Mouse (Mus musculus): ENCODE results near the gene Gm42742. TPM values are rescaled to one million over a fixed set of nuclear protein-coding genes. Genes with fewer than 3 reads are reported as not detected.

Gene Gm42742
- polyA plus RNA-seq, 1 experiment from 2014 or later: 27.5 TPM

DNA sequence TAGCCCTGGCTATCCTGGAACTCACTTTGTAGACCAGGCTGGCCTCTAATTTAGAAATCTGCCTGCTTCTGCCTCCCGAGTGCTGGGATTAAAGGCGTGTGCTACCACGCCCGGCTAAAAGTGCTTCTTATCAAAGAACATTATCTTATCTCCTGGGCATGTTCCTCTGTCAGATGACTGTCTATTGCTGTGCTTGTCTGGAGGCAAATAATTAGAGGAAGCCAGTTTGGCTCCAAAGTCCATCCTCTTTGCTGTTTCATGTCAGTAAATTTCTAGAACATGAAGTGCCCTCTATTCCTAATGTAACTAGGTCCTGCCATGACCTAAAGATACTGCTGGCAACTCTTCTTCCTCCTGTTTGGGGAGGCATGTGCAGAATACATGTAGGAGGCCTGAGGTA lies 38.8 kb downstream of the Gm42742 start:
- no peak overlapping the region for H3K27ac ChIP-seq (replicated peaks)
- no peak for ATAC-seq (ENCODE audit: low FRiP score, low TSS enrichment)
- TF ChIP-seq EP300 (optimal IDR thresholded peaks at IDR 0.05): no peak
- H3K4me1 ChIP-seq (replicated peaks; ENCODE audit: control insufficient read depth, insufficient read depth): no peaks in the 10 kb centered on the region
- peaks cover 14% of the 10 kb centered on the region; the same call in 1 of the 2 replicates for H3K36me3 ChIP-seq (ENCODE audit: control insufficient read depth, insufficient read depth, low read length)
- no peak overlapping the region for H3K9ac ChIP-seq (ENCODE audit: low read length)
- WGBS: 72% methylated on average over 4 of the region's 4 CpGs
- DNase-seq (ENCODE audit: low spot score): no peak
- no peak overlapping the region for H3K4me2 ChIP-seq (replicated peaks; ENCODE audit: low read depth)
- no peaks in the 10 kb centered on the region for H3K27me3 ChIP-seq (ENCODE audit: control insufficient read depth, insufficient read depth, low read length)
- H3K4me3 ChIP-seq (ENCODE audit: low read depth, low read length): no peak overlapping the region
- no peaks in the 10 kb centered on the region for H3K9me3 ChIP-seq (ENCODE audit: control insufficient read depth, low read length)

GRCm38 (mm10) chr7:126981601-126982000 lies 39.3 kb downstream of the Gm42742 start:
- DNase-seq (ENCODE audit: low spot score): no peak

DNA sequence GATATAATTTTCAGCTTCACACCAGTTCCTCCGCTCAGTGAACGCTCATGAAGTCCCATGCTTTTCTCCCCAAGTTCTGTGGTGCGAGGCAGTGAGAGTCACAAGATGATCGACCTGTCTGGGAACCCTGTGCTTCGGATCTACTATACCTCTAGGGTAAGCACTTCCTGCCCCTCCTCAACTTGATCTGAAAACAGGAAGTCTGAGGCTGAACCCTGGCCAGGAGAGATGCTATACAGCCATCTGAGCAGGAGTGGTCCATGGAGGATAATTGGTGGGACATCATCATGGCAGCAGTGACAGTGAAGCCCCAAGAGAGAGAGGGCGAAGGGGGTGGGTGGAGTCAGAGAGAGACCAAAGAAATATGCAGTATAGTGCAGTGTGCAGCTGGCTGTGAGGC lies 42.1 kb downstream of the Gm42742 start:
- Histone ChIP-seq H3K9ac (ENCODE audit: low read length) (no peak overlapping the region), H3K9me3 (ENCODE audit: control insufficient read depth, low read length) (no peaks in the 10 kb centered on the region), H3K4me2 (replicated peaks; ENCODE audit: low read depth) (no peak overlapping the region), H3K27ac (replicated peaks) (no peak overlapping the region), H3K4me3 (ENCODE audit: low read depth, low read length) (no peak overlapping the region), H3K27me3 (ENCODE audit: control insufficient read depth, insufficient read depth, low read length) (no peaks in the 10 kb centered on the region), H3K4me1 (replicated peaks; ENCODE audit: control insufficient read depth, insufficient read depth) (0 out of 2 replicates have a peak, but pooled peaks cover 4% of the 10 kb centered on the region), H3K36me3 (ENCODE audit: control insufficient read depth, insufficient read depth, low read length) (peaks cover 14% of the 10 kb centered on the region; the same call in 1 of the 2 replicates)
- DNase-seq (ENCODE audit: low spot score) (no peak), ATAC-seq (ENCODE audit: low FRiP score, low TSS enrichment) (no peak)
- TF ChIP-seq CTCF (IDR thresholded peaks at IDR 0.05; ENCODE audit: low read depth): no peak
- no peak for TF ChIP-seq EP300 (optimal IDR thresholded peaks at IDR 0.05)
- 84% methylated on average over 6 of the region's 6 CpGs for WGBS

More at GRCm38 (mm10) chr7:126981601-126982000, 39.3 kb downstream of the Gm42742 start:
- TF ChIP-seq CTCF (IDR thresholded peaks at IDR 0.05; ENCODE audit: low read depth) (no peak), EP300 (optimal IDR thresholded peaks at IDR 0.05) (no peak)
- H3K4me3 ChIP-seq (ENCODE audit: low read depth, low read length): no peak overlapping the region
- no peak overlapping the region for H3K4me2 ChIP-seq (replicated peaks; ENCODE audit: low read depth)
- H3K4me1 ChIP-seq (replicated peaks; ENCODE audit: control insufficient read depth, insufficient read depth): no peaks in the 10 kb centered on the region
- 89% methylated on average over 2 of the region's 2 CpGs for WGBS
- H3K9ac ChIP-seq (ENCODE audit: low read length): no peak overlapping the region
- no peaks in the 10 kb centered on the region for H3K9me3 ChIP-seq (ENCODE audit: control insufficient read depth, low read length)
- no peak overlapping the region for H3K27ac ChIP-seq (replicated peaks)
- H3K36me3 ChIP-seq (ENCODE audit: control insufficient read depth, insufficient read depth, low read length): peaks cover 14% of the 10 kb centered on the region; the same call in 1 of the 2 replicates
- H3K27me3 ChIP-seq (ENCODE audit: control insufficient read depth, insufficient read depth, low read length): no peaks in the 10 kb centered on the region
- no peak for ATAC-seq (ENCODE audit: low FRiP score, low TSS enrichment)

- Histone ChIP-seq H3K4me3 (ENCODE audit: low read depth, low read length) (peak overlapping the region; percentile 99), H3K4me2 (replicated peaks; ENCODE audit: low read depth) (peak overlapping the region; percentile 90), H3K36me3 (ENCODE audit: control insufficient read depth, insufficient read depth, low read length) (peaks cover 14% of the 10 kb centered on the region; the same call in 1 of the 2 replicates), H3K4me1 (replicated peaks; ENCODE audit: control insufficient read depth, insufficient read depth) (0 out of 2 replicates have a peak, but pooled peaks cover 4% of the 10 kb centered on the region), H3K9ac (ENCODE audit: low read length) (peak overlapping the region; percentile 98), H3K27me3 (ENCODE audit: control insufficient read depth, insufficient read depth, low read length) (no peaks in the 10 kb centered on the region), H3K27ac (replicated peaks) (peak overlapping the region; percentile 98), H3K9me3 (ENCODE audit: control insufficient read depth, low read length) (no peaks in the 10 kb centered on the region)
- TF ChIP-seq CTCF (IDR thresholded peaks at IDR 0.05; ENCODE audit: low read depth): no peak
- 19% methylated on average over 14 of the region's 14 CpGs for WGBS
- ATAC-seq (ENCODE audit: low FRiP score, low TSS enrichment) (peak; percentile 24; the same call in 1 of the 2 replicates), DNase-seq (ENCODE audit: low spot score) (peak; percentile 28)
Measured at GRCm38 (mm10) chr7:126976878-126977459, 43.9 kb downstream of the Gm42742 start.

GRCm38 (mm10) chr7:126975950-126976866 lies 44.7 kb downstream of the Gm42742 start, which contains the start of gene Cdiptos:
Cdiptos (minus strand) TSS chr7:126976098.
- TF ChIP-seq EP300 (optimal IDR thresholded peaks at IDR 0.05) (peak; percentile 70), CTCF (IDR thresholded peaks at IDR 0.05; ENCODE audit: low read depth) (peak; percentile 99)

GRCm38 (mm10) chr7:126975893-126975949 lies 45.2 kb downstream of the Gm42742 start, which contains the start of gene Cdipt:
Cdipt (plus strand) TSS chr7:126975914.
- peak within 1 kb of the TSS; percentile 98 for H3K9ac ChIP-seq (ENCODE audit: low read length)
- peak within 1 kb of the TSS; percentile 90 for H3K4me2 ChIP-seq (replicated peaks; ENCODE audit: low read depth)
- H3K4me3 ChIP-seq (ENCODE audit: low read depth, low read length): peak within 1 kb of the TSS; percentile 99
- peak within 1 kb of the TSS; percentile 98 for H3K27ac ChIP-seq (replicated peaks)
- ATAC-seq (ENCODE audit: low FRiP score, low TSS enrichment): no peak
- 0% methylated on average over 1 of the region's 1 CpGs for WGBS
- no peak for TF ChIP-seq EP300 (optimal IDR thresholded peaks at IDR 0.05)
- no peak for TF ChIP-seq CTCF (IDR thresholded peaks at IDR 0.05; ENCODE audit: low read depth)
- peaks cover 11% of the 10 kb centered on the region; the same call in 1 of the 2 replicates for H3K36me3 ChIP-seq (ENCODE audit: control insufficient read depth, insufficient read depth, low read length)
- no peak for DNase-seq (ENCODE audit: low spot score)
- 0 out of 2 replicates have a peak, but pooled peaks cover 4% of the 10 kb centered on the region for H3K4me1 ChIP-seq (replicated peaks; ENCODE audit: control insufficient read depth, insufficient read depth)
- no peaks in the 10 kb centered on the region for H3K27me3 ChIP-seq (ENCODE audit: control insufficient read depth, insufficient read depth, low read length)
- no peaks in the 10 kb centered on the region for H3K9me3 ChIP-seq (ENCODE audit: control insufficient read depth, low read length)

More at GRCm38 (mm10) chr7:126975950-126976866, 44.7 kb downstream of the Gm42742 start, which contains the start of gene Cdiptos:
- DNase-seq (ENCODE audit: low spot score) (peak; percentile 96), ATAC-seq (ENCODE audit: low FRiP score, low TSS enrichment) (peak; percentile 95)
- peak within 1 kb of the TSS; percentile 90 for H3K4me2 ChIP-seq (replicated peaks; ENCODE audit: low read depth)
- under 1% methylated on average over 54 of the region's 55 CpGs for WGBS
- H3K9me3 ChIP-seq (ENCODE audit: control insufficient read depth, low read length): no peaks in the 10 kb centered on the region
- peaks cover 11% of the 10 kb centered on the region; the same call in 1 of the 2 replicates for H3K36me3 ChIP-seq (ENCODE audit: control insufficient read depth, insufficient read depth, low read length)
- peak within 1 kb of the TSS; percentile 98 for H3K27ac ChIP-seq (replicated peaks)
- H3K9ac ChIP-seq (ENCODE audit: low read length): peak within 1 kb of the TSS; percentile 98
- H3K4me1 ChIP-seq (replicated peaks; ENCODE audit: control insufficient read depth, insufficient read depth): 0 out of 2 replicates have a peak, but pooled peaks cover 4% of the 10 kb centered on the region
- no peaks in the 10 kb centered on the region for H3K27me3 ChIP-seq (ENCODE audit: control insufficient read depth, insufficient read depth, low read length)
- peak within 1 kb of the TSS; percentile 99 for H3K4me3 ChIP-seq (ENCODE audit: low read depth, low read length)
